Mouse (Mus musculus): ENCODE measurements at regions not wholly inside any gene's neighbourhood (a gene's known extent, or its start where the extent isn't known, plus 50 kb on each side); places are given as distances from the start of the nearest gene placed in this dataset.

DNA sequence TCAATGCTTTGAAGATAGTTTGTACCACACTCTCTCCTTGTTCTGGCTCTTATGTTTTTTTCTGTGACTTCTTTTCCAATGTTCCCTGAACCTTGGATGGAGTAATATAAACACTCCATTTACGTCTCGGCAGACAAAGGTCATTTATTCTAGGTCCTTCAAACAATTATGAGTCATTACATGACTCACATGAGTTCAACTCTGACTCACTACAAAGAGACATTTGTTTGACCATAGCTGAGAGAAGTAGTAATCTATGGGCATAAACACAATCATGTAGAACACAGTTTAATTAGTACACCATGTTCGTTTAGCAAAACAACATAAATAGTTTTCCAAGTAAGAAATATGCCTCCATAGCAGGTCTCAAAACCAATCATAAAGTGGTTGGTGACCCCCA, 59.6 kb upstream of the Hmgcll1 start:
- no peak overlapping the region for H3K4me3 ChIP-seq
- no peaks in the 10 kb centered on the region for H3K27me3 ChIP-seq (ENCODE audit: low read depth, poor library complexity, severe bottlenecking)
- H3K9me3 ChIP-seq (replicated peaks) = no peaks in the 10 kb centered on the region
- no peak overlapping the region for H3K27ac ChIP-seq (replicated peaks)
- DNase-seq (ENCODE audit: low spot score) = no peak
- 87% methylated on average over 3 of the region's 3 CpGs for WGBS
- H3K4me1 ChIP-seq = peaks cover 18% of the 10 kb centered on the region
- no peaks in the 10 kb centered on the region for H3K36me3 ChIP-seq

DNA sequence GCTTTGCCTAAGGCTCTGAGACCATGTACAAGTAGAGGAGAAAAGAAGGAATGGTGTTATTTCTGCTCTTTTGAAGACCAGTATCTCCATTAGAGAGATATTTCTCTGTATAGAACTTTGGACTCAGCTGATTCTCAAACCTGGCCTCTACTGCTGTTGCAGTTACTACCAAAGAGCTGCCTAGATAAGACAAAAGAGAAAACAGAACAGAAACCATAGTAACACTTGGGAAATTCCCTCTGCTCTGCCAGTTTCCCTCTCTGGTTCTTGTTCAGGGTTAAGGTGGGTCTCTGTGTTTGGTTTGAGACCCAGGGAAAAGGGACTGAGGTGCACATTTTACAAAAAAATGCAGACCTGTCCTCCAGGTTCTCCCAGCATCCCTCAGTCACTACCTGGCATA, 58.3 kb upstream of the Hmgcll1 start:
- Histone ChIP-seq H3K27ac (replicated peaks) (no peak overlapping the region), H3K4me3 (no peak overlapping the region), H3K4me1 (peaks cover 31% of the 10 kb centered on the region), H3K36me3 (no peaks in the 10 kb centered on the region), H3K9me3 (replicated peaks) (no peaks in the 10 kb centered on the region), H3K27me3 (ENCODE audit: low read depth, poor library complexity, severe bottlenecking) (no peaks in the 10 kb centered on the region)
- DNase-seq (ENCODE audit: low spot score) = no peak

DNA sequence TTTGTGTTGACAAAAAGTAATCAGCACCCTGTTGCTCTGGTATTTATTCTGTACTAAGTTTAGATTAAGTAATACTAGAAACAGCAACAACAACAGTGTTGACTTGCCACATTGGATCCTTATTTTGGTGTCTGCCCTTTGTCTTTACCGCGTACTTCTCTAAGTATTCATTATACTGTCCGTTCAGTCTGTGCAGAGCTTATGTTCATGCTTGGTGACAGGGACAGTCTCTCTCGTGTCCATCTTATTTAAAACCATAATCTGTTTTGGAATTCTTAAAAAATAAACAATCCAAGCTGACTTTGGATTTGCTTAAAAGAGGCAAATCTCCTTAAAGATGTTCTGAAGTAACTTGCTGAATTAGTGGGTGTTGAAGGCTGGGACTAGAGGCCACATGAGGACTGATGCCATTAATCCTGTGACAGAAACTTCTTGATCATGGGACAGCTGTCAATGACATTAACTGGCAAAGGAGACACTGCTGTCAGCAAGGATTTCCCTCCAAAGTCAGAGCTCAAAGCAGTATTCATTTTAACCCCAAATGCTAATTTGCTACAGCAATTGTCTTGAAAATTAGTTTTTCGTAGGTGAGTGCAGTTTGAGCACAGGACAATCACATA, 55.8 kb upstream of the Hmgcll1 start:
- Histone ChIP-seq H3K27ac (replicated peaks) (no peak overlapping the region), H3K36me3 (no peaks in the 10 kb centered on the region)
- DNase-seq (ENCODE audit: low spot score) = no peak

DNA sequence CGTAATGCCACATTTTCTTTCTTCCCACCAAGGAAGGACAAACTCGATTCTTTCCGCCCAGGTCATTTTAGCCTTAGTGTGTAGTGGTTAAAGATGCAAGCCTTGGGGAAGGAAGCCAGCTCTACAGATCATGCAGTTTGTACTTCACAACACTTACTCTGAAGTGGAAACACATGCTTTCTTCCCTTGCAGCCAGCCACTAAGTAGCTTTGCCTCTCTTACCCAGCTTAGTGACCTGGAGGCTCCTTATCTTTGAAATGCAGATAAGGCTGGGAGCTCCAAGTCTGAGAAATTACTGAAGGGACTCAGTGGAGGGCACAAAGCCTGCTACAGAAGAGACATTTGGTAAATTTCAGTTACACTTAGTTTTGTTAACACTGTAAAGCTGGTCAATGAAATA, 54.9 kb upstream of the Hmgcll1 start:
- WGBS = 20% methylated on average over 3 of the region's 3 CpGs
- Histone ChIP-seq H3K4me3 (no peak overlapping the region), H3K9me3 (replicated peaks) (no peaks in the 10 kb centered on the region), H3K27me3 (ENCODE audit: low read depth, poor library complexity, severe bottlenecking) (no peaks in the 10 kb centered on the region), H3K27ac (replicated peaks) (peak overlapping the region; percentile 23; the same call in 1 of the 2 replicates), H3K4me1 (peaks cover 34% of the 10 kb centered on the region), H3K36me3 (no peaks in the 10 kb centered on the region)
- no peak for DNase-seq (ENCODE audit: low spot score)

More for the DNA sequence above, 55.8 kb upstream of the Hmgcll1 start:
- Histone ChIP-seq H3K4me3 (no peak overlapping the region), H3K4me1 (peaks cover 34% of the 10 kb centered on the region), H3K27me3 (ENCODE audit: low read depth, poor library complexity, severe bottlenecking) (no peaks in the 10 kb centered on the region), H3K9me3 (replicated peaks) (no peaks in the 10 kb centered on the region)
- 48% methylated on average over 5 of the region's 5 CpGs for WGBS

DNA sequence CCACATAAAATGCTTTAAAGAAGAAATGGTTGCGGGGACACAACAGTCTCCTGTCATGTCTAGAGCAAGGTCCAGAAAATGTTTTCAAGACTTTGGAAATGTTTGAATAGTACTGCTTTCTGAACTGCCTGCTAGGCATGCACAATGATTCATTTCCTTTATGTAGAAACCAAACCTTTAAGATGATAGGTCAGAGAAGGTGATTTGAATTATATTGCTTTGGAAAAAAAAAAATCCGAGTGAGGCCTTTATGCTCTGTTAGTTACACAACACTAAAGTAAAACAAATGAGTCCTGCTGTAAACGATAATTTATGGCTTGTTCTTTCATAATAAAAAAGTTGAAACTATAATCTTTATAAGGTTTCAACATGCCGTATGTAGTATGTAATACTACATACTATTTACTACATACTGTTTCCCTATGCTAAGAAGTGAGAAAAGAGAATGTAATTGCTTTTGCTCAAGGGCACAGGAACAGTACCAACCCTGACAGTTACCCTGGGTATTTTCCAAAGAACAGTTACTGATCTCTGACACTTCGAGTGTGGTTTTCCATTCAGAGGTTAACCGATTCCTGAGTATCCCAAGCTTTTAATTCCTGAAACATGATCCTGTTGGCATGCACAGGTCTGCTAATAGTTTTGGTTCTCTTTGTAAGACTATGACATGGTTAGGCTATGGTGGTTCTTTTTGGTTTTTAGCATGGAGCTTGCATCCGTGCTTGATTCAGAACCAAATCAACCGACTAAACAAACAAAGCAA, 53.9 kb upstream of the Hmgcll1 start:
- H3K9me3 ChIP-seq (replicated peaks) = no peaks in the 10 kb centered on the region
- 60% methylated on average over 8 of the region's 8 CpGs for WGBS
- no peak overlapping the region for H3K4me3 ChIP-seq
- DNase-seq (ENCODE audit: low spot score) = no peak
- no peaks in the 10 kb centered on the region for H3K36me3 ChIP-seq
- H3K27me3 ChIP-seq (ENCODE audit: low read depth, poor library complexity, severe bottlenecking) = no peaks in the 10 kb centered on the region
- H3K4me1 ChIP-seq = peaks cover 34% of the 10 kb centered on the region
- H3K27ac ChIP-seq (replicated peaks) = no peak overlapping the region
